Mouse (Mus musculus) A20 (cell line): ENCODE measurements around the gene Optn.

Source experiments
- DNase-seq: peaks from one replicate; pipeline ENCODE4 v3.0.0-alpha.2; 2011; ENCODE audit warnings: low read depth, low spot score

Gene Optn

GRCm38 (mm10) chr2:4986798-4987197 is 77.1 kb downstream of the Optn start:
- no peak for DNase-seq

- DNase-seq = no peak
Measured at GRCm38 (mm10) chr2:4985000-4985399, 78.9 kb downstream of the Optn start.

- DNase-seq = peak; percentile 45
Measured at GRCm38 (mm10) chr2:4983987-4984386, 79.9 kb downstream of the Optn start.

GRCm38 (mm10) chr2:4978091-4978490 is 85.8 kb downstream of the Optn start:
- DNase-seq = no peak

- DNase-seq = no peak
Measured at GRCm38 (mm10) chr2:4975807-4976206, 88.0 kb downstream of the Optn start, which contains the start of gene Ucma. TSS of gene Ucma (plus strand) at chr2:4976122.
